Mouse (Mus musculus): ENCODE results near the gene Sox10.
A peak's percentile ranks its signal among the peaks of the same experiment; 100 is the strongest.

Gene Sox10

GRCm38 (mm10) chr15:79122119-79122518 lies 42.9 kb downstream of the Sox10 start:
- DNase-seq = no peak

- DNase-seq = no peak
Measured at GRCm38 (mm10) chr15:79119491-79119890, 45.5 kb downstream of the Sox10 start.

GRCm38 (mm10) chr15:79115276-79115675 lies 49.8 kb downstream of the Sox10 start:
- no peak for DNase-seq

GRCm38 (mm10) chr15:79111774-79112173 lies 53.3 kb downstream of the Sox10 start:
- no peak for DNase-seq

- no peak for DNase-seq
Measured at GRCm38 (mm10) chr15:79110528-79110927, 54.5 kb downstream of the Sox10 start.

GRCm38 (mm10) chr15:79110031-79110430 lies 55.0 kb downstream of the Sox10 start:
- no peak for DNase-seq

- DNase-seq = no peak
Measured at GRCm38 (mm10) chr15:79109321-79109934, 55.6 kb downstream of the Sox10 start.

GRCm38 (mm10) chr15:79108421-79109320 lies 56.4 kb downstream of the Sox10 start, which contains the start of gene Micall1:
Gene Micall1 (plus strand): TSS chr15:79108898.
- DNase-seq = peak; percentile 38

- DNase-seq = no peak
Measured at GRCm38 (mm10) chr15:79107966-79108365, 57.1 kb downstream of the Sox10 start.

GRCm38 (mm10) chr15:79105804-79106203 lies 59.2 kb downstream of the Sox10 start:
- DNase-seq = no peak
